ENCODE assay signal across 9 mouse cellular contexts in the genomic region with DNA sequence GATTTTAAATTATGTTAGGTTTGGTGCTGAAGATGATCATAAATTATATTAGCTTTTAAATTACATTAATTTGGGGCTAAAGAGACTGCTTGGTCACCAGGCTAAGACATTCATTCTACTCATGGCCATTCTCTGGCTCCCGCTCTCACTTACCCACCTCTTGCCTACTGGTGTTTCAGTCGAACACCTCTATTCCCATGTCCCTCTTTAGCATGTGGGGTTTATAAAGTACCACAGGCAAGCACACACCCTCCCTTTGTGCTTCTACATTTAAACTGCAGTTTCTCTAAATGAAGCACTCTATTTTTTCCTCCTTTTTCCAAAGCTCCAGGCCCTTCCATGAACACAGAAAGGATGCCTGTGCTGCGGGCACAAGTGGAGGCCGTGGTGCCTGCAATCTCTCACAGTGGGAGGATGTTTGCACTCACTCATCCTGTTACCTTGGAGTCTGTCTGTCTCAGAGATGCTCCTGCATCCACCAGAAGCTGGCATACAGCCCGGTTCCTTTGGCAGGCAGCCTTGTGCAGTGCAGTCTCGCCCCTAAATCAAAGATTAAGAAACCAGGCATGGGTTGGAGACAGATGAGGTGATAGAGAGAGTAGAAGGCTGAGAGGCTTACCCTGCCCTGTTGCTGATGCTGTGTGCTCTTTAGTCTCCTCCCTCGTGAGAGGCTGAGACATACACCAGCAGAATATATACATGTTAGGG. TPM values are rescaled to one million over a fixed set of nuclear protein-coding genes. Genes with fewer than 3 reads are reported as not detected.
DNase-seq lines count a peak whose midpoint lies in the region; ATAC-seq lines count a peak whose summit lies in the region.
"Had no signal": no experiment of that assay in that cellular context is flagged by ENCODE, and none has a peak within 500 bp of the region (broad histone marks: within the 10 kb centered on the region; RNA-seq: fewer than 3 reads in every experiment).

No protein-coding gene starts in this region.

- WGBS in midbrain, embryonic 16.5 days, result 57% methylated on average over 7 of the region's 7 CpGs

- 0 out of 2 replicates have a peak, but pooled peaks cover 7% of the 10 kb centered on the region for H3K36me3 ChIP-seq in midbrain, embryonic 16.5 days (ENCODE audit: control insufficient read depth, insufficient read depth, low read length)

- peaks cover 3% of the 10 kb centered on the region for H3K4me1 ChIP-seq in midbrain, embryonic 16.5 days (ENCODE audit: control insufficient read depth, insufficient read depth, low read length)
- H3K4me1 ChIP-seq: midbrain, embryonic 12.5 days had no signal

- H3K4me3 ChIP-seq in midbrain, embryonic 16.5 days (ENCODE audit: low read depth, low read length), result no peak overlapping the region
- H3K4me3 ChIP-seq: midbrain, embryonic 12.5 days had no signal

- no peak overlapping the region for H3K9ac ChIP-seq in midbrain, embryonic 16.5 days (ENCODE audit: low read depth, low read length)
- H3K9ac ChIP-seq: midbrain, embryonic 12.5 days had no signal

- no peaks in the 10 kb centered on the region for H3K9me3 ChIP-seq in midbrain, embryonic 16.5 days (replicated peaks; ENCODE audit: control insufficient read depth, low read length, poor library complexity, severe bottlenecking)
- H3K9me3 ChIP-seq: midbrain, embryonic 12.5 days had no signal

- DNase-seq in heart, postnatal 4 days, result peak; percentile 42
- no peak for DNase-seq in heart, postnatal 36 days
- peak; percentile 55 for DNase-seq in cerebellum, adult 11 months
- DNase-seq in frontal cortex, postnatal 36 days (ENCODE audit: low spot score in 2 of 2), result peak; percentile 90
- peak; percentile 89 to 90 for DNase-seq in left cerebral cortex, adult 18-20 months (ENCODE audit: low spot score in 2 of 2)
- DNase-seq in urinary bladder, postnatal 4 days (ENCODE audit: low spot score in 2 of 2), result peak; percentile 43 to 72
- no peak for DNase-seq in embryo, embryonic 9.5 days (ENCODE audit: extremely low spot score)

- peak; percentile 94 for ATAC-seq in midbrain, embryonic 16.5 days

- no peaks in the 10 kb centered on the region for H3K27me3 ChIP-seq in midbrain, embryonic 16.5 days (ENCODE audit: control insufficient read depth, insufficient read depth, low read depth, low read length)
- H3K27me3 ChIP-seq: midbrain, embryonic 12.5 days had no signal

- peak overlapping the region; percentile 14 for H3K27ac ChIP-seq in midbrain, embryonic 16.5 days (ENCODE audit: low read length)
- H3K27ac ChIP-seq: midbrain, embryonic 12.5 days had no signal

- intact Hi-C loops in heart, postnatal 36 days (cut with DNase I), result no loop called here

- H3K4me2 ChIP-seq in midbrain, embryonic 16.5 days (ENCODE audit: low read length), result no peak overlapping the region
- H3K4me2 ChIP-seq: midbrain, embryonic 12.5 days had no signal

RNA-seq across cellular contexts. Expression of a gene that starts 40.6 kb away (rescaled TPM):
- 100 to 1,000 TPM; 104 to 106 TPM for total RNA-seq in heart, postnatal 4 days (2021)
- 1 to 10 TPM; 2.7 to 4.4 TPM for total RNA-seq in heart, postnatal 36 days (2021)
- 100 to 1,000 TPM; 362 to 387 TPM for total RNA-seq in left cerebral cortex, adult 18-20 months (2021)
- 861 and 866 TPM in 2 replicates for polyA plus RNA-seq in midbrain, embryonic 16.5 days (2015; fragmentation: Nextera tagmentation; extraction: Ambion mirVana)

Comparison
In these comparisons a context has a peak if more than half of its experiments do, and no peak if none do; other contexts are left out.
1. DNase-seq: peak in heart, postnatal 4 days (single experiment), cerebellum, adult 11 months (single experiment), frontal cortex, postnatal 36 days (2 of 2), left cerebral cortex, adult 18-20 months (2 of 2) and urinary bladder, postnatal 4 days (2 of 2); none in heart, postnatal 36 days (0 of 2) and embryo, embryonic 9.5 days (single experiment).
2. RNA of a gene that starts 40.6 kb away (total RNA-seq): 362 to 387 TPM in left cerebral cortex, adult 18-20 months and 104 to 106 TPM in heart, postnatal 4 days; 2.7 to 4.4 TPM in heart, postnatal 36 days; every median in the first group is over 10 times any median in the second.